Mouse (Mus musculus) retina, embryonic 14.5 days (tissue): ENCODE data around the gene Tcerg1l.

Source experiments
- DNase-seq: peaks from one replicate; pipeline ENCODE4 v3.0.0-alpha.2; 2015; ENCODE audit warnings: low spot score

Gene Tcerg1l

GRCm38 (mm10) chr7:138357475-138357874 lies 40.1 kb downstream of the Tcerg1l start:
- DNase-seq = no peak

GRCm38 (mm10) chr7:138356655-138357449 lies 40.7 kb downstream of the Tcerg1l start:
- no peak for DNase-seq

GRCm38 (mm10) chr7:138345451-138345850 lies 52.1 kb downstream of the Tcerg1l start:
- no peak for DNase-seq

DNA sequence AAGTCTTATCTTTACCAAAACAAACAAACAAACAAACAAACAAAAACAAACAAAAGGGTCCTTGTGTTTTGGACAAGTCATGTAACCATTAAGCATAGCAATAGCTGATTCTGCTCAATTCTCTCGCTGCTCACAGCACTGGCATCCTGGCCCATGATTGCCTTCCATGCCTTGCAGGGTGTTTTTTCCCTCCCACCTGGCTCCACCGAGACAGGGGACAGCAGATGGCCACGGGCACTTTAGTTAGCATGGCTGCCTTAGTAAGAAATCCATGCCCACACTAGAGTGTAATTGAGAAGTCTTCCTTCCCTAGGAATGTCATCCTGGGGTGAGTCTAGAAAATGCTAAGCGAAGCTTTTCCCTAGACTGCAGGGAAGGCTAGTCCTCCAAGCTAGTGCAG lies 59.1 kb downstream of the Tcerg1l start:
- no peak for DNase-seq

GRCm38 (mm10) chr7:138337946-138338345 lies 59.6 kb downstream of the Tcerg1l start:
- DNase-seq = no peak

- DNase-seq = no peak
Observed at GRCm38 (mm10) chr7:138332504-138333168, 64.9 kb downstream of the Tcerg1l start.

DNA sequence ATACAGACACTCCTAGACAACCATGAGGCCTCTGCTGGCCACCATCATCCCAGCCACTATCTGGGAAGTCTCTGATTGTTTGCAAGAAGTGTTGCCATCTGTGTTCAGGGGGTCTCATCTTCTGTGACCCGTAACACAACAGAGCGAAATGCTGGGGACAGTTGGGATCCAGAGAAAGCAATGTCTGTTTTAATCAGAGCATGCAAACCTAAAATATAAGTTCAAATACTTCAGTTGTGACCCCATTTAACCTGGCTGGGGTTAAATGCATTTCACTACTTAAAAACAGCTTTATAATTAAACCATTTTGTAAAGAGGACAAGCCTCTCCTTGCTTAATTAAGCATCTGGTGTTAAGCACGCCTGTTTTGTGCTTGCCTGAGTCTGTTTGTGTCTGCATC lies 66.3 kb downstream of the Tcerg1l start:
- DNase-seq = peak; percentile 58

DNA sequence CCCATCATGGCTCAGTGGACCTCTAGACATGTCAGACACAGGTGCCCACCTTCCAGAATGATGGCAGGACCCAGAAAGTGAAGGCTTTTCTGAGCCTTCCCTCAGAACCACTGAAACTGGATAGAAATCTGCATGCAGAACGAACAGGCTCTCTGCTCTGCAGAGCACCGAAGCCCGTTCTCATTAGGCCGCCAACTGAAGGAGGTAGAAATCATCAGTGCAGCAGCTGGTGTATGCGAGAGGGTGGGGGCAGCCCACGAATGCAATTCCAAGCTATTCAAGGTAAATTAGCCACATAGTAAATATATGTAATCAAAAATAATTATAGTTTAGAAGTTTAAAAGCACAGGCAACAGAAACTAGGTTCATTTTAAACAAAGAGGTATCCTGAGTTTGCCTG lies 68.9 kb downstream of the Tcerg1l start:
- DNase-seq = peak; percentile 29

GRCm38 (mm10) chr7:138326760-138327159 lies 70.8 kb downstream of the Tcerg1l start:
- no peak for DNase-seq

DNA sequence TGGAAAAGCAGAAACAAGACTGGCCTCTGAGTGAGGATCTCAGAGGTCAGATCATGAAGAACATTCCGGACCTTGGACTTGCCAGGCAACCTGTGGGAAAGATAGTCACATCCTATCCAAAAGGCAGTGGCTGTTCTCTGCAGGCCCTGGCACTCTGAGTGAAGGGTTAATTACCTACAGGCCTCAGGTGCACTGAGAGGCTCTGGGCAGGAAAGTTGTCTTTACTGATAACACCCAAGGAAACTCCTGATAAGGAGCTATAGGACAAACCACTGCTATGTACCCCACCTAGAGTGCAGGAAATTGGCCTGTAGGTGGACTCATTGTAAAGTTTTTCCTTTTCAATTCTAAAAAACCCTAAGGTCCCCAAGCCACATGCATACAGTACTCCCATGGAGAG lies 83.8 kb downstream of the Tcerg1l start:
- no peak for DNase-seq

GRCm38 (mm10) chr7:138306126-138306525 lies 91.4 kb downstream of the Tcerg1l start:
- DNase-seq = no peak

DNA sequence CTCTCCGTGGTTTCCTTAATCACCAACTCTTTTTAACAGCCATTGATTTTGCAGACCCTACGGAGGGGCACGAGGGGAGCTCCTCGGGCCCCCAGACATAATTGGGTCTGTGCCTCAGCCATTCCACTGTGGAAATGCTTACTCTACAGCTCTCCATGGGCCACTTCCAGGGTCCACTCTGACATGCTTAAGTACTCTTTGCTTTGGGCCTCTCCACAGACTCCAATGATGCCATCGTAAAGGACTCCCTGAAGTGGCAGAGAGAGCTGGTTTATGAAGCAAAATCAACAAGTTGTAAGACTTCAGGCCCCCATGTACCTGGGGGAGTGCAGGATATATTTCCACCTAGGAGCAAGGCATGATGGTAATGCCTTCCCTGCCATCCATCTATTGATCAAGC lies 112.7 kb downstream of the Tcerg1l start:
- no peak for DNase-seq

DNA sequence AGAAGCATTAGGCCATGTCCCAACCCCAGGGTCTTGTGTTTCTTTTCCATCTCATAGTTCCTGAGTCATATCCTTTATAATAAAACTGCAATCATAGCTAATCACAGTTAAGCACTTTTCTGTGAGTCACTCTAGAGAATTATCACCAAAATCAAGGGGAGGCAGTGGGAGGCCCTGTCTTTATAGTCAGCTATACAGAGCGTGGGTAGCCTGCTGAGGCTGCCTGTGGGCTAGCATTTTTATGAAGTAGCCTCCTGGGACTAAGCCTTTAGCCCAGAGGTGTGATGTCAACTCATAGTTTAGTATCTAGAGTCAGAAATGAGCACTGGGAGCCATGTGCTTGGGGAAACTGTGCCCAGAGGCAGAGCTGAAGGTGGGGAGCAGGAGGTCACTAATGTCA lies 122.3 kb downstream of the Tcerg1l start:
- no peak for DNase-seq

DNA sequence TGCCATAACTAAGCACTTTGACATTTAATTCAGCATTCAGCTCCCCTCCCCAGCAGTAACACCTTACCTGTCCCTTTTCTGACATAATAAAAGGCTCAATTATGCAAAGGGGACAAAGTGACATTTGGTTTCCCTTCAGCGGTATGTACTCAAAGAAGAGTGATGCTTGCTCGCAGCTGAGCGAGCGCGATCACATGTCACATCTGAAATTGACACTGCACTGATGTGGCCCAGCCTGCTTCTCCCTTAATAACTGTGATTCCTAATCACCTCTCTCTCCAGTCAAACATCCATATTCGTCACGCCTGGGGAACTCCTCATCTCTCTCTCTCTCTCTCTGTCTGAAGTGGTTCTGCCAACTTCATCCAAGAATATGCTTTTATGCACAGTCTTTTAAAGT lies 126.2 kb downstream of the Tcerg1l start:
- no peak for DNase-seq

DNA sequence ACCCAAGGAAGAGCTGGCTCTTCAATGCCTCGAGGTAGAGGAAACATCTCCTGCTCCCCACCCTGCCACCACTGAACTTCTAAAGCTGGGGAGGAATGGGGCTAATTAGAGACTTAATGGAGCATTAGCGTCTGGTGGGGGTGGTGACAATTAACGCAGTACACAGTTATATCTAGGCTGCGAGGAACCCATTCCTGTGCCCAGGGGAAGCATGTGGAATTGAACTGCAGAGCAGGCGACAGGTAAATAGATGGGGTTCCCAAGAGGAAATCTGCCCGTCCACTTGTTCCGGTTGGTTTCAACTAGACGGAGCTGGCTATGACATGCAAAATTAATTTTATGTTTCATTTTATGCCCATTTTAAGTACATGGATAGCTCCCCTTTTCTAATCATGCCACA lies 128.1 kb downstream of the Tcerg1l start:
- no peak for DNase-seq

GRCm38 (mm10) chr7:138267976-138268646 lies 129.4 kb downstream of the Tcerg1l start:
- peak; percentile 49 for DNase-seq

- DNase-seq = no peak
Observed at GRCm38 (mm10) chr7:138248612-138249011, 148.9 kb downstream of the Tcerg1l start.

DNA sequence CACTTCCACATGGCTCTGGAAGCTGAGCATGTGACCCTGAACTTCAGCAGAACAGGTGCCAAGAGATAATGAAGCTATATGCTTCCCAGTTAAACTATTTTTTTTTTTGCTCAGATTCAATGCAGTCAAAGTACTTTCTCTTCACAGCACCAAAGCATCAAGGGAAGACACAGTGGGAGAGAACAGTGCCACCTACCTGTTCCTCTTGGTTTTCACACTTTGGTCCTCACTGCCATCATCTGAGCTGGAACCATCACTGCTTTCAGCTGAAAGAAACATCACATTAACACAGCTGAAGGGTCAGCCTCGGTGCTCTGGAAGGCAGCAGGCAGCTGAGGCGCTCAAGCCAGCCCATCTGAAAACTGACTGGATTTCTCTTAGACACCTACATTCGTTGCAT lies 149.4 kb downstream of the Tcerg1l start:
- DNase-seq = peak; percentile 57

DNA sequence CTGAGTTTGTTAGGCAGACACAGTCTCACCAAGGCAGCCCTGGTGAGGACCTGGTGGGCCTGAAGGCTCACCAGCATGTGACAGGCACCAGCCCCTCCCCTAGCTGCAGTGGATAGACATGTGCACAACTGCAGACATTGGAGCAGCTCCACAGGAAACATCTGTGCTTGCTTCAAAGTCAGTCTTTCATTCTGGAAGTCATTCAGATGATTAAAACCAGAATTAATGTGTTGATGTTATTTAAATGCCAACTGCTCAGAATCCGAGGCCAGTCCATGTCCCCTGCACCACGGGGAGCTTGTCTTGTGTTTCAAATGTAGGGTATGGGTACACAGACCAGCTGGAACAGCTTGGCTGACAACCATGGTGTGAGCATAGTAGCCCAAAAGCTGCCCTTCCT lies 150.8 kb downstream of the Tcerg1l start:
- DNase-seq = no peak

DNA sequence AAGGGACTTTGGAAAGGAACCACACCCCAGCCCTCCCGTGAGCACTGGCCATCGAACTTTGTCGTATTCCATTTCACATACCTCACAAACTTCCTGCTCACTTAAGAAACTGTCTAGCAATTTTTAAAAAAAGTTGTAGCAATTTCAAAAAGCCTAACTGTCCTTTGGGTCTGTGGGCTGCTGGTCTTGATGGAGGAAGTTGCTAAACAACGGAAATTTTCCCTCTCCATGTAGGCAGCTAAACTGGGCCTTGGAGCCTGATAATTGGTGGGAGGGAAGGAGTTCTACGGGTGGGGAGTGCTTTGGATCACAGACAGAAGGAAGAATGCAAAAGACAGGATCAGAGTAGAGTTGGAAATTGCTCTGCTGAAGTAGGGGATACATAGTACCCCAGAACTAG lies 155.3 kb downstream of the Tcerg1l start:
- DNase-seq = no peak

- no peak for DNase-seq
Observed at GRCm38 (mm10) chr7:138237708-138238225, 159.8 kb downstream of the Tcerg1l start.

DNA sequence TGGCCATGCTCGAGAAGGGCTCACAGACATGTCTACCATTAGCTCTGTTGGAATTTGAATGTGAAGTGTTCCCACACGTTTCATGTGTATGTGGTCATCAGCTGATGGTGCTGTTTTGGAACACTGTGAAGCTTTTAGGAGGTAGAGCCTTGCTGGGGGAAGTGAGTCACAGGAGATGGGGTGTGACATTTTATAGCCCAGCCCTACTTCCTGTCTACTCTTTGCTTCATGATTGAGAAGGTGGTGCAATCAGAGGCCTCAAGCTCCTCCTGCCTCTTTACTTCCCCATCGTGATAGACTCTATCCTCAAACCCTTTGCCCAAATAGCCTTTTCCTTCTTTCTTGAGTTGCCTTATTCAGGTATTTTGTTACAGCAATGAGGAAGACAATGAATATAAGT lies 173.3 kb downstream of the Tcerg1l start:
- no peak for DNase-seq

DNA sequence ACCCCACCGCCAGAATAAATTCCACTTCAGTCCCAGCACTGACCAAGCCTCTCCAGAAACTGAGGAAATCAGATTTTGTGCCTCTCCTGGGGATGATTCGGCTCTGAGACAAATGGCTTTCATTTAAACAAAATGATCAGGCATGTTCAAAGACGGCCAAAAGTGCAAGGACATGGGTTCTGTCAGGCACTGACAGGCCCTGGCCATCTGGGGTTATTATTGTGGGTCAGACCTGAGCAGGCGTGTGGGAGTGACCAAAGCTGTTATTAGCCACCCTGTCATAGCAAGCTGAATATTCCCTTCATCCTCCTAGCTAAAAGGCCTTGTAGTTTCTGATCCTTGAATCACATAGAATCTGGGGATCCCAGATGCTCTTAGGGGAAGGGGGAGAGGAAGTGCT lies 174.6 kb downstream of the Tcerg1l start:
- DNase-seq = no peak
